Mouse (Mus musculus) layer of hippocampus, adult 2 months (tissue): ENCODE results near the gene Fntb. TPM values are rescaled to one million over a fixed set of nuclear protein-coding genes. Genes with fewer than 3 reads are reported as not detected.

Source experiments
- DNase-seq, 2 experiments: peaks; one replicate each; pipeline ENCODE4 v3.0.0; 2022; ENCODE audit warnings: low spot score in 2 of 2
- H3K27ac ChIP-seq: fragments of 200-600 bp; 2 replicates; pipeline ENCODE4 v1.8.1; 2022
- H3K4me3 ChIP-seq: fragments of 200-600 bp; 2 replicates; pipeline ENCODE4 v1.8.1; 2022; ENCODE audit warnings: mild to moderate bottlenecking
- CTCF ChIP-seq: fragments of 200-600 bp; conservative IDR thresholded peaks from 2 replicates; pipeline ENCODE4 v1.8.1; 2022; ENCODE audit warnings: antibody characterized with exemption, mild to moderate bottlenecking, moderate library complexity
- total RNA-seq, 2 experiments: library from RNA; stranded (reverse); gene quantifications; 2 replicates each; pipeline ENCODE4 v1.2.3; 2021

Fntb gene
- total RNA-seq, 2 experiments from 2014 or later: 24.8 to 26.2 TPM

- H3K4me3 ChIP-seq: no peak overlapping the region
- peak; percentile 50 for TF ChIP-seq CTCF
These were observed 124.2 kb downstream of the Fntb start for GRCm38 (mm10) chr12:76889404-76890184.

GRCm38 (mm10) chr12:76891160-76891559 lies 125.8 kb downstream of the Fntb start:
- DNase-seq: no peak
- TF ChIP-seq CTCF: no peak
- H3K27ac ChIP-seq: no peak overlapping the region
- no peak overlapping the region for H3K4me3 ChIP-seq

More at GRCm38 (mm10) chr12:76889404-76890184, 124.2 kb downstream of the Fntb start:
- no peak for DNase-seq
- H3K27ac ChIP-seq: no peak overlapping the region

GRCm38 (mm10) chr12:76892910-76893695 lies 127.7 kb downstream of the Fntb start:
- no peak for TF ChIP-seq CTCF
- H3K27ac ChIP-seq: no peak overlapping the region
- no peak for DNase-seq
- H3K4me3 ChIP-seq: no peak overlapping the region

GRCm38 (mm10) chr12:76894792-76895559 lies 129.6 kb downstream of the Fntb start:
- DNase-seq: no peak

GRCm38 (mm10) chr12:76895777-76896176 lies 130.4 kb downstream of the Fntb start:
- no peak overlapping the region for H3K4me3 ChIP-seq
- H3K27ac ChIP-seq: no peak overlapping the region
- TF ChIP-seq CTCF: no peak
- no peak for DNase-seq

More at GRCm38 (mm10) chr12:76894792-76895559, 129.6 kb downstream of the Fntb start:
- H3K27ac ChIP-seq: no peak overlapping the region
- no peak overlapping the region for H3K4me3 ChIP-seq
- TF ChIP-seq CTCF: 0 out of 2 replicates have a peak, but pooled peaks have one; percentile 12

GRCm38 (mm10) chr12:76896566-76896965 lies 131.2 kb downstream of the Fntb start:
- DNase-seq: no peak
- Histone ChIP-seq H3K4me3 (no peak overlapping the region), H3K27ac (no peak overlapping the region)
- TF ChIP-seq CTCF: no peak

- Histone ChIP-seq H3K4me3 (no peak overlapping the region), H3K27ac (no peak overlapping the region)
- TF ChIP-seq CTCF: no peak
- DNase-seq: no peak
These were observed 131.6 kb downstream of the Fntb start for GRCm38 (mm10) chr12:76897006-76897405.

- DNase-seq: no peak
- TF ChIP-seq CTCF: no peak
- no peak overlapping the region for H3K27ac ChIP-seq
- H3K4me3 ChIP-seq: no peak overlapping the region
These were observed 132.8 kb downstream of the Fntb start for GRCm38 (mm10) chr12:76898141-76898540.

- no peak overlapping the region for H3K27ac ChIP-seq
- no peak for DNase-seq
- no peak for TF ChIP-seq CTCF
- H3K4me3 ChIP-seq: no peak overlapping the region
These were observed 134.0 kb downstream of the Fntb start for GRCm38 (mm10) chr12:76899261-76899975.

GRCm38 (mm10) chr12:76901508-76902294 lies 136.3 kb downstream of the Fntb start:
- DNase-seq: no peak
- Histone ChIP-seq H3K4me3 (no peak overlapping the region), H3K27ac (no peak overlapping the region)
- no peak for TF ChIP-seq CTCF

GRCm38 (mm10) chr12:76906278-76906677 lies 140.9 kb downstream of the Fntb start:
- Histone ChIP-seq H3K27ac (no peak overlapping the region), H3K4me3 (no peak overlapping the region)
- DNase-seq: no peak
- TF ChIP-seq CTCF: no peak
